Mouse (Mus musculus) embryonic facial prominence, embryonic 11.5 days (tissue): ENCODE results near the gene Lgals3bp. TPM values are rescaled to one million over a fixed set of nuclear protein-coding genes. Genes with fewer than 3 reads are reported as not detected.

Experiments used
- ATAC-seq: fragments of 200-750 bp; cut with Nextera tagmentation; replicated peaks from 2 replicates; pipeline ENCODE4 v1.8.0; 2017; ENCODE audit warnings: low read depth; ENCODE audit not compliant: insufficient number of reproducible peaks, low FRiP score, low TSS enrichment
- DNase-seq: peaks from one replicate; pipeline ENCODE4 v3.0.0-alpha.2; 2015; ENCODE audit warnings: low spot score
- H3K27ac ChIP-seq: fragments of 300-500 bp; sonication (generic); replicated peaks from 2 replicates; pipeline ENCODE4 v1.5.1; 2014; ENCODE audit warnings: mild to moderate bottlenecking, low read depth, low read length, control low read depth
- H3K27me3 ChIP-seq: fragments of 300-500 bp; sonication (generic); 2 replicates; pipeline ENCODE4 v1.6.1; 2014; ENCODE audit warnings: mild to moderate bottlenecking, low read length, moderate library complexity, mixed read lengths; ENCODE audit not compliant: control insufficient read depth, insufficient read depth
- H3K36me3 ChIP-seq: fragments of 300-500 bp; sonication (generic); replicated peaks from 2 replicates; pipeline ENCODE4 v1.6.1; 2014; ENCODE audit warnings: low read depth, mild to moderate bottlenecking, low read length, moderate library complexity, mixed read lengths; ENCODE audit not compliant: control insufficient read depth, insufficient read depth
- H3K4me1 ChIP-seq: fragments of 300-500 bp; sonication (generic); 2 replicates; pipeline ENCODE4 v1.6.1; 2014; ENCODE audit warnings: low read length, mixed read lengths; ENCODE audit not compliant: control insufficient read depth, insufficient read depth
- H3K4me2 ChIP-seq: fragments of 300-500 bp; sonication (generic); 2 replicates; pipeline ENCODE4 v1.6.1; 2014; ENCODE audit warnings: low read depth, mild to moderate bottlenecking, control low read depth, low read length, moderate library complexity
- H3K4me3 ChIP-seq: fragments of 300-500 bp; sonication (generic); 2 replicates; pipeline ENCODE4 v1.5.1; 2014; ENCODE audit warnings: low read depth, low read length, control low read depth
- H3K9ac ChIP-seq: fragments of 300-500 bp; sonication (generic); replicated peaks from 2 replicates; pipeline ENCODE4 v1.6.1; 2014; ENCODE audit warnings: mild to moderate bottlenecking, control low read depth, low read length
- H3K9me3 ChIP-seq: fragments of 300-500 bp; sonication (generic); replicated peaks from 2 replicates; pipeline ENCODE4 v1.6.1; 2016; ENCODE audit warnings: mild to moderate bottlenecking, low read length, inconsistent platforms, mixed read lengths; ENCODE audit not compliant: control insufficient read depth
- WGBS: fragments of 180-500 bp; shearing (Covaris S2); extraction: QIAGEN DNeasy Blood & Tissue Kit; methylation state at CpG from one replicate; pipeline ENCODE4 v1.1.7; 2014; 5-methylcytosine and 5-hydroxymethylcytosine counted together
- polyA plus RNA-seq: library from polyadenylated mRNA; unstranded; fragments of >200 nt; fragmentation: Nextera tagmentation; extraction: Ambion mirVana; gene quantifications from 2 replicates; pipeline ENCODE4 v1.2.1, GENCODE M21; 2014

Lgals3bp gene
- polyA plus RNA-seq, 1 experiment from 2014 or later = 1.0 TPM

- Histone ChIP-seq H3K27ac (peak overlapping the region; percentile 90), H3K4me1 (peaks cover 24% of the 10 kb centered on the region), H3K4me3 (no peak overlapping the region), H3K36me3 (no peaks in the 10 kb centered on the region), H3K9ac (no peak overlapping the region), H3K4me2 (no peak overlapping the region), H3K9me3 (no peaks in the 10 kb centered on the region), H3K27me3 (no peaks in the 10 kb centered on the region)
- 32% methylated on average over 3 of the region's 3 CpGs for WGBS
- ATAC-seq = no peak
- no peak for DNase-seq
These were observed 35.8 kb downstream of the Lgals3bp start for GRCm38 (mm10) chr11:118366108-118366507.

GRCm38 (mm10) chr11:118365171-118365570 is 36.7 kb downstream of the Lgals3bp start:
- ATAC-seq (0 out of 2 replicates have a peak, but pooled peaks have one; percentile 27), DNase-seq (peak; percentile 90)
- no peak overlapping the region for H3K4me2 ChIP-seq
- no peak overlapping the region for H3K4me3 ChIP-seq
- H3K9me3 ChIP-seq = no peaks in the 10 kb centered on the region
- no peak overlapping the region for H3K9ac ChIP-seq
- H3K27me3 ChIP-seq = no peaks in the 10 kb centered on the region
- WGBS = 19% methylated on average over 7 of the region's 7 CpGs
- H3K36me3 ChIP-seq = no peaks in the 10 kb centered on the region
- peak overlapping the region; percentile 90 for H3K27ac ChIP-seq
- peaks cover 24% of the 10 kb centered on the region for H3K4me1 ChIP-seq

GRCm38 (mm10) chr11:118364021-118364420 is 37.9 kb downstream of the Lgals3bp start:
- H3K4me1 ChIP-seq = peaks cover 24% of the 10 kb centered on the region
- DNase-seq = no peak
- no peaks in the 10 kb centered on the region for H3K9me3 ChIP-seq
- H3K9ac ChIP-seq = no peak overlapping the region
- 82% methylated on average over 4 of the region's 4 CpGs for WGBS
- H3K36me3 ChIP-seq = no peaks in the 10 kb centered on the region
- ATAC-seq = no peak
- H3K4me3 ChIP-seq = no peak overlapping the region
- H3K27me3 ChIP-seq = no peaks in the 10 kb centered on the region
- H3K4me2 ChIP-seq = no peak overlapping the region
- H3K27ac ChIP-seq = peak overlapping the region; percentile 90

GRCm38 (mm10) chr11:118362971-118363518 is 38.8 kb downstream of the Lgals3bp start:
- H3K4me3 ChIP-seq = no peak overlapping the region
- DNase-seq = peak; percentile 90
- no peaks in the 10 kb centered on the region for H3K27me3 ChIP-seq
- H3K4me1 ChIP-seq = peaks cover 24% of the 10 kb centered on the region
- H3K9ac ChIP-seq = peak overlapping the region; percentile 30; the same call in 1 of the 2 replicates
- H3K36me3 ChIP-seq = no peaks in the 10 kb centered on the region
- peak overlapping the region; percentile 90 for H3K27ac ChIP-seq
- 4% methylated on average over 8 of the region's 8 CpGs for WGBS
- ATAC-seq = peak; percentile 79
- peak overlapping the region; percentile 32 for H3K4me2 ChIP-seq
- H3K9me3 ChIP-seq = no peaks in the 10 kb centered on the region

- peak overlapping the region; percentile 32 for H3K4me2 ChIP-seq
- no peaks in the 10 kb centered on the region for H3K27me3 ChIP-seq
- peak overlapping the region; percentile 48; the same call in 1 of the 2 replicates for H3K9ac ChIP-seq
- 63% methylated on average over 1 of the region's 1 CpGs for WGBS
- ATAC-seq (no peak), DNase-seq (no peak)
- H3K27ac ChIP-seq = peak overlapping the region; percentile 89
- no peaks in the 10 kb centered on the region for H3K36me3 ChIP-seq
- no peak overlapping the region for H3K4me3 ChIP-seq
- no peaks in the 10 kb centered on the region for H3K9me3 ChIP-seq
- H3K4me1 ChIP-seq = peaks cover 24% of the 10 kb centered on the region
These were observed 39.4 kb downstream of the Lgals3bp start for GRCm38 (mm10) chr11:118362501-118362900.

GRCm38 (mm10) chr11:118360907-118361341 is 41.0 kb downstream of the Lgals3bp start:
- Histone ChIP-seq H3K9ac (no peak overlapping the region), H3K27ac (no peak overlapping the region), H3K4me1 (peaks cover 21% of the 10 kb centered on the region), H3K9me3 (no peaks in the 10 kb centered on the region), H3K36me3 (no peaks in the 10 kb centered on the region), H3K27me3 (no peaks in the 10 kb centered on the region), H3K4me3 (no peak overlapping the region), H3K4me2 (no peak overlapping the region)
- DNase-seq = no peak
- 63% methylated on average over 10 of the region's 10 CpGs for WGBS
- ATAC-seq = no peak

- ATAC-seq = no peak
- 75% methylated on average over 7 of the region's 7 CpGs for WGBS
- Histone ChIP-seq H3K27me3 (no peaks in the 10 kb centered on the region), H3K4me1 (peaks cover 22% of the 10 kb centered on the region), H3K27ac (no peak overlapping the region), H3K4me2 (no peak overlapping the region), H3K9me3 (no peaks in the 10 kb centered on the region), H3K36me3 (no peaks in the 10 kb centered on the region), H3K4me3 (no peak overlapping the region), H3K9ac (no peak overlapping the region)
- no peak for DNase-seq
These were observed 41.4 kb downstream of the Lgals3bp start for GRCm38 (mm10) chr11:118360491-118360890.

- no peaks in the 10 kb centered on the region for H3K36me3 ChIP-seq
- peak within 1 kb of the TSS; percentile 96 for H3K9ac ChIP-seq
- H3K27ac ChIP-seq = peak within 1 kb of the TSS; percentile 89
- H3K4me3 ChIP-seq = peak within 1 kb of the TSS; percentile 80
- no peaks in the 10 kb centered on the region for H3K9me3 ChIP-seq
- H3K4me1 ChIP-seq = peaks cover 5% of the 10 kb centered on the region
- DNase-seq (no peak), ATAC-seq (no peak)
- H3K27me3 ChIP-seq = no peaks in the 10 kb centered on the region
- H3K4me2 ChIP-seq = peak within 1 kb of the TSS; percentile 84
- WGBS = 29% methylated on average over 6 of the region's 6 CpGs
These were observed 46.3 kb downstream of the Lgals3bp start, which contains the start of gene Timp2 for GRCm38 (mm10) chr11:118355640-118356039. Gene Timp2, minus strand, starts transcription at chr11:118355740.
